Mouse (Mus musculus): ENCODE data around the gene Zfp422.

Zfp422 gene

DNA sequence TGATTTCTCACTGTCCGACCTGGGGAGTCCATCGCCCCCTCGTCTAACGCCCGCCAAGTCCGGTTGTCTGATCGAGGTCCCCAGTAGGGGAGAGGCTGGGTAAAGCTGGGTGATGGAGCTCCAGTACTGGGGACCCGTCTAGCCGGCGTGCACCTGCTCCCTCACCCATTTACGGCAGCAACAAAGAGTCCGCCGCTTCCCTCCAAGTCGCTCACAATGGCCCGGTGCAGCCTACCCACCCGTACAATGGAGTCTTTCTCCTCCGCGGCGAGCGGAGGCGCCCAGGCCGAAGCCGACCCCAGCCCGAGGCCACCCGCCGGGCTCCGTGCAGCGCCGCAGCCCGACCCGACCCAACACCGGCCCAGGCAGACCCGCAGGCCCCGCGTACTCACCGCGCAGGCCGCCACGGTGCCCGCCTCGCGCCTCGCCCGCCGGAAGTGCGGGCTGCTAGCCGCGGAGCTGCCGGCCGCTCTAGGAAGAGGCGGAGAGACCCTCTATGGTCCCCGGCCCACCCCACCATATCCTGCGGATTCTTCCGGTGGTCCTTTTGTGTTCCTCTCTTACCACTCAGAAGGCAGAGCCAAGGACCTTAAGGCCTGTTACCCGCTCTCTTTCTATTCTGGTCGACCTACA lies at the start of gene Zfp422:
TSS of gene Zfp422 (minus strand) at position 461 of the 633 bp plus-strand sequence.
- in situ Hi-C loops (cut with MboI; ENCODE audit: unreplicated experiment in 2 of 2) = no loop called here

DNA sequence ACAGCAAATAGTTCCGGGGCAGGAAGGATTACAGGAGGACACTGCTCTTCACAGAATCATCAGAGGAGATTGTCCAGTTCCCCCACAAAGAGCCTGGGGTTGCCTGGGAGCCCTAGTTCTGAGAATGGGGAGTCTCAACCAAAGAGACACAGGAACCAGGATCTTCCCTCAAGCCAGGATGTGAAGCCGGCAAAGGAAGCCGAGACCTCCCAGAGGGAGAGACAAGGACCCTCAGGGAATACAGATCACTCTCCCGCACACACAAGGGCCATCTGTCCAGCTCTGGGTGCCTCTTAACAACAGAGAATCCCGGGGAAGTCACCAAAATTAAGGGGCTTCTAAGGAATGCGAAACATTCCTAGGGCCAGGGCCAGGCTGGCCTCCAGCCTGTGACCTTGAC lies 48.5 kb upstream of the Zfp422 start:
- in situ Hi-C loops (cut with MboI; ENCODE audit: unreplicated experiment in 2 of 2) = loop anchor here in 1 of 2 experiments (10.0 kb wide), 1 partner anchor 1227 kb away; the partner anchor contains the start of gene Hnrnpf

DNA sequence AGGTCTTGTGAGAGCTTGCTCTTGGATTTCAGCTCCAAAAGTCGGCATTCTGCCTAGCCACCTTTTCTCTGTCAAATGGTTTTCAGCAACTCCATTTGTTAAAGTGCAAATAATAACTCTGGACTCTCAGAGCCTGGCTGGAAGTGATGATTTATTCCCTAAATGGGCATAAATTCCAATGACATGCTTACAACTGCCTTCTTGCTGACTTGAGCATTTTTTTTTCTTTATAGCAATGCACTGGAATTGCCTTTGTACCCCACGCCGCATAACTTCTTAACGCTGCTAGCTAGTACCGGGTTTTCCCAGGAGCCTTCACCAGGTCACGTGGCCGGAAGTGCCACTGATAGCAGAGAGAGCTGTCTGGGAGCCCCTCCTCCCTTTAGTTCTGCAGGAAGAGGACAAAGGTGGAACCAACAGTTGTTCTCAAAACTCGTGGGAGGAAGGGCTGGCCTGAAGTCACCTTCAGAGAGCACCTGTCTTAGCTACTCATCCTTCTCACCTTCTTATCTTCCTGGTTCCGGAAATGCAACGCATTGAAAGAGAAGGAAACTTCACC lies 47.6 kb upstream of the Zfp422 start:
- in situ Hi-C loops (cut with MboI; ENCODE audit: unreplicated experiment in 2 of 2) = loop anchor here in 1 of 2 experiments (10.0 kb wide), 1 partner anchor 1228 kb away; the partner anchor contains the start of gene Hnrnpf

DNA sequence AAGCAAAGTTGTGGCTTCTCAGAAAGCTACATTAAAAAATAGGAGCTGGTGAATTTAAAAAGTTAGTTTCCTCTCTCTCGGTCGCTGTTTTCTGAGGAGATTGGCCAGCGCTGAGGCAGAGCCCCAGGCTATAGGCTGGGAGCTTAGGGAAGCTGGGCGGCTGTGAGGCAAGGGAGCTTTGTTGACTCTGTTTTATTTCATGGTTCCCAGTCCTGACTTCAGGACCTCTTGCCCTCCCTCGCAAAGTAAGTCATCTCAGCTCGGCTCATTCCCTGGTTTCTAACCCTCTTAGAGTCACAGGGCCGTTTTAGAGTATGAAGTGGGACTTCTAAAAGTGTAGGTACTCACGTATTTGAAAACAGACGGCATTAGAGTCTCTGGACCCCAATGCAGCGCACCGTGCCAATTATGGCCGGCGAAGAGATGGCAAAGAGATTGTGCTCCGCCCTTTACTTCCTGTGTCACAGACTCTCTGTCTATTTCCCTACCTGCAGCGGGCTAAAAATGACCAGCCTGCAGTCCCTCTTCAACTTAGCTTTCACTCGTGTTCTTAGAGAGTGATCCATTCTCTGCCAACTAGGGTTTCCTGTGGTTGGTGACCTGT lies 45.6 kb upstream of the Zfp422 start:
- in situ Hi-C loops (cut with MboI; ENCODE audit: unreplicated experiment in 2 of 2) = loop anchor here in 1 of 2 experiments (10.0 kb wide), 1 partner anchor 1230 kb away; the partner anchor contains the start of gene Hnrnpf

DNA sequence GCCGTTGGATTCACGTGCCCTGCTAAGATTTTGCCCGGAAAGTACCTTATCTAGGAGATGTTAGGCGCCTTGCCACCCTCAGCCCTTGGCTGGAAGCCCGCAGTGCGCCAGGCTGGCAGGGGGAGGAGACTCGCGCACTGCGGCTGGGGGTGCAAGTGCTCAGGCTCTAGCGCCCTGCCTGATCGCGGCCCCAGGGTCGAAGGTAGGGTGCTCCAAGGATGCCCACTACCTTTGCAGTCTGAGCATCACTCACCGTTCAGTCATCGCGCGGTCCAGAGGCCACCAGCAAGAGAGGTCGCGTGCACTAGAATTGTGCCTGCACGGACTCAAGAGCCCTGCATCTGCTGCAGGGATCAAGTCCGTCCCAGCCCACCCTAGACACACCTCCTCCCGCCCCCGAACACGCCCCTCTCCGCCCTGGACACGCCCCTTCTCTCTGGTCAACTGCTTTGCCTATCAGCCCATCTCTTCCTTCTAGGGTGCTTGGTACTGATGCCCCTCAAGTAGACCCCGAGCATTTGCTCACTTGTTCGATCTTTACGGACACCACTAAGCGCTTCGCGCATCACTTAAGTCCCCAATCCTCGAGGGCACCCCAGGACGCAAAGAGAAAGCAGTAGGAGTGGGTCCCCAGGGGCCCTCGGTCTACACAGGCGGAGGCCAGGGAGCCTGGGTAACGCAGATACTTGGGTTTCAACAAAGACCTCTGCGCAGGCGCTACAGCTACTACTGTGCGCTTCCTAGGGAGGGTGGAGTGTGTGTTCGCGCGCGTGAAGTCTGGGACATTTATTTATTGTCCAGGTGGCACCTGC lies 44.9 kb upstream of the Zfp422 start, which contains the start of gene Rassf4:
TSS of gene Rassf4 (minus strand) at position 482 of the 812 bp plus-strand sequence.
- in situ Hi-C loops (cut with MboI; ENCODE audit: unreplicated experiment in 2 of 2) = loop anchor here in 1 of 2 experiments (10.0 kb wide), 1 partner anchor 1231 kb away; the partner anchor contains the start of gene Hnrnpf

DNA sequence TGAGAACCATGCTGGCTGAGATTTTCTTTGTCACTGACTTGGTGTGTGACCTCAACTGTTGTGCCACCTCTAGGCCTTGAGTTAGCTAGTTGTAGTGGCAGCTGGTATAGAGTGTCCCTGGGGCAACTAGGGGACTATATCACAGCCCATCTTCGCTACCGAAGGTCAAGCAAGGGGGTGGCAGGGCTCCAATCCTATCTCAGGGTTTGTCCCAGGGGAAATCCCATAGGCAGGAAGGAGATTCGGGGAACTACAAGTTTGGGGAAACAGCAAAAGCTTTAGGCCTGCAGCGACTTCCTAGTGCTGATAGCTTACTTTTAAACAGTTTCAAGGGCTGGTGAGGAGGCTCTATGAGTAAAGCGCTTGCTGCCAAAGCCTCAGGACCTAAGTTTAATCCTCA lies 43.5 kb upstream of the Zfp422 start:
- in situ Hi-C loops (cut with MboI; ENCODE audit: unreplicated experiment in 2 of 2) = loop anchor here in 1 of 2 experiments (10.0 kb wide), 1 partner anchor 1232 kb away; the partner anchor contains the start of gene Hnrnpf

DNA sequence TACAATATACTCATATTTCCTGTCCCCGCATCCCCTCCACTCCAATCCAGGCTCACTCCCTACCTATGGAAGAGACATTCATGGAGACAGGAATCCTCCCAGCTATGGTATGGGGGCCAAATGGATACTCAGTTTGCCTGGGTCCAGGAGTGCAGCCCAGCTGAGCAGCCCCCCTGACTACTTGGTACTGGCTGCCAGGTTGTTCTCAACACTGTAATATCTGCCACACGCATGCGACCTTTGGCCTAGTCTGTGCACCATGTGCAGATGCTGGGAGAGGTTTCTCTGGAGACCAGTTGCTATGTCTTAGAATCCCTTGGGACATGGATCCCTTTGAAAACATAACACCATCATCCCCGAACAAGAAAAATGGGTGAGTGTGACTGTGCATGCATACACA lies 43.0 kb upstream of the Zfp422 start:
- in situ Hi-C loops (cut with MboI; ENCODE audit: unreplicated experiment in 2 of 2) = loop anchor here in 1 of 2 experiments (10.0 kb wide), 1 partner anchor 1233 kb away; the partner anchor contains the start of gene Hnrnpf

DNA sequence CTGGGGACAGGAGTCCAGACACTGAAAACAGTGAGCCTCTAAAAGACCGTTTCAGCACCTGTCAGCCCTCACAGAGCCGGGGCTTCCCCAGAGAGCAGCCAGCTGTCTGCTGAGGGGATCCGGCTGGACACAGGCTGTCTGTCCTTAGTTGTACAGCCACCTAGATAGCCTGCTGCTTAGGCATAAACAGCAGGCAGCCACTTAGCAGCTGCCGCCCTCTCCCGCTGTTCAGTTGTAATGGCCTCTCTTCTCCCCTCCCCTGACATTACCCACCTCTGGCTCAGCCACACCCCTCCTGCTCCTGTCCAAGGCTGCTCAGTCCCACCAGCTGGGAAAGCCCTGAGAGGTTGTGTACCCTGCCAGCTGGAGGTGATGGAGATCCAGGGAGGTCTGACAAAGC lies 42.2 kb upstream of the Zfp422 start:
- in situ Hi-C loops (cut with MboI; ENCODE audit: unreplicated experiment in 2 of 2) = loop anchor here in 1 of 2 experiments (10.0 kb wide), 1 partner anchor 1234 kb away; the partner anchor contains the start of gene Hnrnpf

- in situ Hi-C loops (cut with MboI; ENCODE audit: unreplicated experiment in 2 of 2) = loop anchor here in 1 of 2 experiments (10.0 kb wide), 1 partner anchor 1235 kb away; the partner anchor contains the start of gene Hnrnpf
Observed at GRCm38 (mm10) chr6:116670144-116670543, 41.3 kb upstream of the Zfp422 start.

GRCm38 (mm10) chr6:116668682-116669470 lies 40.1 kb upstream of the Zfp422 start:
- in situ Hi-C loops (cut with MboI; ENCODE audit: unreplicated experiment in 2 of 2) = no loop called here

- in situ Hi-C loops (cut with MboI; ENCODE audit: unreplicated experiment in 2 of 2) = no loop called here
Observed at GRCm38 (mm10) chr6:116667382-116667781, 38.6 kb upstream of the Zfp422 start.

DNA sequence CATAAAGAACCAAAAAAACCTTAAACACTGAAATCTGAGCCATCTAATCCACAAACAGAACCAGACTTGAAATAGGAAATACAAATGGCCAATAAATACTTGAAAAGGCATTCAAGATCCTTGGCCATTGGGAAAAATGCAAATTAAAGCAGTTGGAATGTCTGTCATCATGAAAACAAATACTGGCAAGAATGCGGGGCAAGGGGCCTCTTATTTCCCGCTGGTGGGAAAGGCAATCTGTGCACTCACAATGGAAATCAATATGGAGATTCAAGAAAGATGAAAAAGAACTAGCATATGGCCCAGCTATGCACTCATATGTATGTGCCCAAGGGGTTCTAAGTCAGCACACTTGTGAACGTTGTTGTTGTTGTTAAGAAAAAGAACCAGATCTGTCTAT lies 38.1 kb upstream of the Zfp422 start:
- in situ Hi-C loops (cut with MboI; ENCODE audit: unreplicated experiment in 2 of 2) = no loop called here

DNA sequence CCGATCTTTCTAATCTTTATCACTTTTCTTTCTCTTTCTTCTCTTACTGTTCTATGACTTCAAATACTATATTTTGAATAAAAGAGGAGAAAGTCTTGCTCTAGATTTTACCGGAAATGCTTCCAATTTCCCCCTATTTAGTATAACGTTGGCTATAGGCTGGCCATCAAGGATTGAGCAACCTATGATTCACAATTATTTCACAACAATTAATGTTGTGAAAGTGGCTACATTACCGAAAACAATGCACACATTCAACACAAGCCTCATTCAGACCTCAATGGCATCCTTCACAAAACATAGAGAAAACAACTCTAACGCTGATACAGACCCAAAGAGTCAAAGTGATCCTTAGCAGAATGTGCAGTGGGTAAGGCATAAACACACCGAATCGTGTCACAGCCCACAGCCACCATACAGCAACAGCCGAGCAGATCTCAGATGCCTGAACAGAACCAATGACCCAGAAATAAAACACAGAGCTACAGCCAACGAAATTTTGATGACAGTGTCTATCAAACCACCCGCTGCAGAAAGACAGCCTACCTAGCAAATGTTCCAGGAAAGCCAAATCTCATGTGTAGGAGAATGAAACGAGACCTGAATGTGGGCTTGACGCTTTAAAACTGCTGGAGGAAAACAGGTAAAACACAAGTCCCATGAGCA lies 37.4 kb upstream of the Zfp422 start:
- in situ Hi-C loops (cut with MboI; ENCODE audit: unreplicated experiment in 2 of 2) = no loop called here

- in situ Hi-C loops (cut with MboI; ENCODE audit: unreplicated experiment in 2 of 2) = no loop called here
Observed at GRCm38 (mm10) chr6:116664830-116665229, 36.0 kb upstream of the Zfp422 start.

- in situ Hi-C loops (cut with MboI; ENCODE audit: unreplicated experiment in 2 of 2) = no loop called here
Observed at GRCm38 (mm10) chr6:116664031-116664430, 35.2 kb upstream of the Zfp422 start.

DNA sequence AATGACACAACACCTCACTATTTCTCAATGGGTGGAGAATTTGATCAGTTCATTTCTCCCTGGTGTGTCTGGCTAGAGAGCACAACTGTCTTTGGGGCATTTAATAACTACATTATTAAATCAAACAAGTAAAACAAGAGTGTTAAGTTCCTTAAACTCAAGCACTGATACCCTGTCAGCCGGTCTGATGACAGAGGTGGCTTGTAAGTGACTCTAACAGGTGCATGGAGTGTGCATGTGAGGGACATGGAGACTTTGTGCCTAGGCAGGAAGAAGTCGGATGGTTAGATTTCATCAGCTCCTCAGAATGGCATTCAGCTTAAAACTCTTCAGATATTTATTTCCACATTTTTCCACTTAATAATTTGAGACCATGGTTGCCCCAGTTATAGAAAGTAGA lies 34.6 kb upstream of the Zfp422 start:
- in situ Hi-C loops (cut with MboI; ENCODE audit: unreplicated experiment in 2 of 2) = no loop called here

GRCm38 (mm10) chr6:116653684-116654454 lies 25.1 kb upstream of the Zfp422 start:
- in situ Hi-C loops (cut with MboI; ENCODE audit: unreplicated experiment in 2 of 2) = loop anchor here (5.0 to 10.0 kb wide), 4 partner anchors 43 to 1171 kb away; partner anchors contain the start of gene Cxcl12 (in 1 of the 2)

GRCm38 (mm10) chr6:116653191-116653590 lies 24.4 kb upstream of the Zfp422 start:
- in situ Hi-C loops (cut with MboI; ENCODE audit: unreplicated experiment in 2 of 2) = loop anchor here (5.0 to 10.0 kb wide), 4 partner anchors 44 to 1172 kb away; partner anchors contain the start of gene Cxcl12 (in 1 of the 2)

Data from v-Abl transformed pro-B cells (cell line).